In genomic region chr17:33254530-33255318, GRCm38 (mm10) we compare ENCODE assay signal across 8 mouse cellular contexts. TPM values are rescaled to one million over a fixed set of nuclear protein-coding genes. Genes with fewer than 3 reads are reported as not detected.
A peak's percentile ranks its signal among the peaks of the same experiment; 100 is the strongest.
DNase-seq lines count a peak whose midpoint lies in the region; ATAC-seq and TF ChIP-seq lines count a peak whose summit lies in the region.
"Not testable (repeated sequence)": the region's sequence is repeated elsewhere in the genome, so short reads cannot be mapped to it uniquely, and the experiment has no call there.

Gene Zfp955a, minus strand, starts transcription at chr17:33255145.

- not testable (repeated sequence) for H3K4me1 ChIP-seq in embryonic facial prominence, embryonic 10.5 days; forebrain, embryonic 16.5 days (replicated peaks; ENCODE audit: control insufficient read depth, insufficient read depth, low read length); intestine, postnatal 0 days (replicated peaks; ENCODE audit: control insufficient read depth, insufficient read depth, low read length); liver, embryonic 15.5 days (replicated peaks); midbrain, embryonic 14.5 days (ENCODE audit: control insufficient read depth, insufficient read depth, low read length)

- not testable (repeated sequence) for DNase-seq in embryonic facial prominence, embryonic 10.5 days (ENCODE audit: low spot score); heart, postnatal 14 days; left cerebral cortex, postnatal 10 days (ENCODE audit: extremely low spot score in 1 of 2, low spot score in 2 of 2); midbrain, embryonic 14.5 days; thymus, postnatal 0 days (ENCODE audit: low spot score)

- ATAC-seq in forebrain, embryonic 16.5 days: peak; percentile 100
- ATAC-seq in intestine, postnatal 0 days: peak; percentile 99
- ATAC-seq in liver, embryonic 15.5 days (ENCODE audit: insufficient read depth): peak; percentile 93
- peak; percentile 97 for ATAC-seq in midbrain, embryonic 14.5 days (ENCODE audit: low FRiP score, low TSS enrichment)

- not testable (repeated sequence) for H3K36me3 ChIP-seq in embryonic facial prominence, embryonic 10.5 days (replicated peaks); forebrain, embryonic 16.5 days (ENCODE audit: control insufficient read depth, insufficient read depth); intestine, postnatal 0 days (ENCODE audit: control insufficient read depth, insufficient read depth); liver, embryonic 15.5 days (replicated peaks); midbrain, embryonic 14.5 days (ENCODE audit: control insufficient read depth, insufficient read depth, low read length)

- not testable (repeated sequence) for TF ChIP-seq CTCF in intestine, postnatal 0 days (IDR thresholded peaks at IDR 0.05; ENCODE audit: low read depth)

- not testable (repeated sequence) for H3K27ac ChIP-seq in embryonic facial prominence, embryonic 10.5 days (replicated peaks); forebrain, embryonic 16.5 days (ENCODE audit: low read length); intestine, postnatal 0 days (ENCODE audit: low read depth, low read length); liver, embryonic 15.5 days (replicated peaks); midbrain, embryonic 14.5 days (replicated peaks; ENCODE audit: low read depth, low read length)

- H3K9ac ChIP-seq in forebrain, embryonic 16.5 days (replicated peaks; ENCODE audit: low read depth, low read length); intestine, postnatal 0 days (ENCODE audit: low read depth, low read length); liver, embryonic 15.5 days; midbrain, embryonic 14.5 days (replicated peaks; ENCODE audit: low read length): not testable (repeated sequence)

- WGBS in embryonic facial prominence, embryonic 10.5 days: 49% methylated on average over 1 of the region's 34 CpGs
- 47% methylated on average over 1 of the region's 34 CpGs for WGBS in forebrain, embryonic 16.5 days
- 20% methylated on average over 1 of the region's 34 CpGs for WGBS in intestine, postnatal 0 days
- WGBS in liver, embryonic 15.5 days (ENCODE audit: insufficient replicate concordance): 5% methylated on average over 1 of the region's 34 CpGs
- WGBS in midbrain, embryonic 14.5 days: 43% methylated on average over 1 of the region's 34 CpGs

- not testable (repeated sequence) for H3K9me3 ChIP-seq in embryonic facial prominence, embryonic 10.5 days; forebrain, embryonic 16.5 days (ENCODE audit: control insufficient read depth, low read length); intestine, postnatal 0 days (ENCODE audit: control insufficient read depth); liver, embryonic 15.5 days (replicated peaks); midbrain, embryonic 14.5 days (ENCODE audit: control insufficient read depth, low read length)

- H3K4me2 ChIP-seq in forebrain, embryonic 16.5 days (ENCODE audit: low read length): not testable (repeated sequence)
- 0 out of 2 replicates have a peak within 1 kb of the TSS, but pooled peaks have one; percentile 13 for H3K4me2 ChIP-seq in intestine, postnatal 0 days (replicated peaks; ENCODE audit: low read depth)
- H3K4me2 ChIP-seq in liver, embryonic 15.5 days: peak within 1 kb of the TSS; percentile 32
- H3K4me2 ChIP-seq in midbrain, embryonic 14.5 days (ENCODE audit: low read length): 0 out of 2 replicates have a peak within 1 kb of the TSS, but pooled peaks have one; percentile 6

- H3K27me3 ChIP-seq in embryonic facial prominence, embryonic 10.5 days (replicated peaks; ENCODE audit: low read depth, poor library complexity, severe bottlenecking); forebrain, embryonic 16.5 days (replicated peaks; ENCODE audit: control insufficient read depth, insufficient read depth, low read length); intestine, postnatal 0 days (replicated peaks; ENCODE audit: control insufficient read depth, insufficient read depth, low read length); liver, embryonic 15.5 days; midbrain, embryonic 14.5 days (ENCODE audit: control insufficient read depth, insufficient read depth, low read length): not testable (repeated sequence)

- intact Hi-C loops in heart, postnatal 14 days (cut with DNase I); left cerebral cortex, postnatal 10 days (cut with DNase I): not testable (repeated sequence)

- not testable (repeated sequence) for H3K4me3 ChIP-seq in embryonic facial prominence, embryonic 10.5 days; forebrain, embryonic 16.5 days (replicated peaks; ENCODE audit: low read length); intestine, postnatal 0 days (ENCODE audit: low read depth, low read length); liver, embryonic 15.5 days (replicated peaks); midbrain, embryonic 14.5 days (replicated peaks; ENCODE audit: low read depth, low read length)

RNA-seq across cellular contexts. Expression of gene Zfp955a, which starts in this region (rescaled TPM):
- polyA plus RNA-seq in embryonic facial prominence, embryonic 10.5 days (2016; fragmentation: Nextera tagmentation; extraction: Ambion mirVana): 18.4 and 18.5 TPM in 2 replicates
- 29.8 and 31.9 TPM in 2 replicates for polyA plus RNA-seq in forebrain, embryonic 16.5 days (2015; fragmentation: Nextera tagmentation; extraction: Ambion mirVana)
- 10 to 100 TPM; 11.2 to 12.4 TPM for total RNA-seq in heart, postnatal 14 days (2021)
- polyA plus RNA-seq in intestine, postnatal 0 days (2015; fragmentation: Nextera tagmentation; extraction: Ambion mirVana): 4.8 and 4.9 TPM in 2 replicates
- 10 to 100 TPM; 14.0 to 14.5 TPM for total RNA-seq in left cerebral cortex, postnatal 10 days (2021)
- polyA plus RNA-seq in liver, embryonic 15.5 days (2015; fragmentation: Nextera tagmentation; extraction: Ambion mirVana): 4.2 and 4.3 TPM in 2 replicates
- polyA plus RNA-seq in midbrain, embryonic 14.5 days (2014; fragmentation: Nextera tagmentation; extraction: Ambion mirVana): 30.4 and 33.8 TPM in 2 replicates
- 19.5 and 21.7 TPM in 2 replicates for polyA plus RNA-seq in thymus, postnatal 0 days (2015; fragmentation: Nextera tagmentation; extraction: Ambion mirVana)
